In the genomic region with DNA sequence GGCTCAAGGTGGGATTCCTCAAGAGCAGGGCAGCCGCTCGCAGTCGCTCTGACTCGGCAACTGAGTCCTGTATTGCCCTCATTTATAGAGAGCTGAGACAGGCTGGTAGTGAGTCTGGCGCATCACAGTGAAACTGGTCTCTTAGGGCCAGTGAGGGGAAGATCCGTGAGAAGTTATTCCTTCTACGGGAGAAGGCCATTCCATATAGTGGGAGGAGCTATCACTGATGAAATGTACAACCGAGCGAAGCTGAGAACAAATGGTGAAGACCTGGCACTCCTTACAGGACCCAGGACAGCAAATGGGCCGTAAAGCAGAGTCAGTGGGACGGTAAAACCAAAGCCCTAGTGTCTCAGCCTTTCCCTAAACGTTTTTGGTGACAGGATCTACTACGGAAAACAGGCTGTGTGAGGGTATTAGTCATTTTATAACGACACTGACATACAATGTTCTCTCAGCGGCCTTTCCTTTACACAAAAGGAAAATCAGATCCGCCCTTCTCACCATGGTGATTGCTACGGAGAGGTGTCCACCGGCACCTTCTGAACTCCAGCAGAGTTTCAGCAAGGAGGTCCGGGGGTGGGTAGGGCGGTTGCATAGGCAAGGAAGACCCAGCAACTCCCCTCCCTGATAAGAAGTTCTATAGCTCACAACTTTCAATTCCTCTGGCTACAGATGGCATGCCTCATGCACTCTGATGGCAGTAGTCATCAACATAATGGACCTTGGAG, we compare ENCODE assay signal across 23 mouse cellular contexts.
DNase-seq lines count a peak whose midpoint lies in the region; ATAC-seq lines count a peak whose summit lies in the region.
"Had no signal": no experiment of that assay in that cellular context is flagged by ENCODE, and none has a peak within 500 bp of the region (broad histone marks: within the 10 kb centered on the region; RNA-seq: fewer than 3 reads in every experiment).

No protein-coding gene starts in this region.

- H3K27me3 ChIP-seq in intestine, embryonic 14.5 days (replicated peaks; ENCODE audit: control insufficient read depth, insufficient read depth, low read length) = 0 out of 2 replicates have a peak, but pooled peaks cover 3% of the 10 kb centered on the region
- no peaks in the 10 kb centered on the region for H3K27me3 ChIP-seq in intestine, embryonic 16.5 days (replicated peaks; ENCODE audit: control insufficient read depth, insufficient read depth, low read length)
- H3K27me3 ChIP-seq in midbrain, embryonic 11.5 days (ENCODE audit: control insufficient read depth, insufficient read depth, low read length) = peaks cover 55% of the 10 kb centered on the region
- 0 out of 2 replicates have a peak, but pooled peaks cover 14% of the 10 kb centered on the region for H3K27me3 ChIP-seq in midbrain, embryonic 15.5 days (replicated peaks)
- peaks cover 16% of the 10 kb centered on the region for H3K27me3 ChIP-seq in limb, embryonic 12.5 days
- H3K27me3 ChIP-seq: limb, embryonic 15.5 days; megakaryocyte, embryonic 14.5 days had no signal

- no peaks in the 10 kb centered on the region for H3K9me3 ChIP-seq in intestine, embryonic 14.5 days (ENCODE audit: control insufficient read depth, low read length)
- no peaks in the 10 kb centered on the region for H3K9me3 ChIP-seq in intestine, embryonic 16.5 days (ENCODE audit: control insufficient read depth, low read length)
- no peaks in the 10 kb centered on the region for H3K9me3 ChIP-seq in midbrain, embryonic 11.5 days (ENCODE audit: control insufficient read depth, low read length)
- no peaks in the 10 kb centered on the region for H3K9me3 ChIP-seq in midbrain, embryonic 15.5 days
- no peaks in the 10 kb centered on the region for H3K9me3 ChIP-seq in limb, embryonic 12.5 days
- H3K9me3 ChIP-seq: forebrain, embryonic 10.5 days; hindbrain, embryonic 12.5 days; limb, embryonic 15.5 days; megakaryocyte, embryonic 14.5 days had no signal

- H3K4me3 ChIP-seq in intestine, embryonic 14.5 days (ENCODE audit: low read depth, low read length) = no peak overlapping the region
- H3K4me3 ChIP-seq in intestine, embryonic 16.5 days (ENCODE audit: low read length) = no peak overlapping the region
- no peak overlapping the region for H3K4me3 ChIP-seq in midbrain, embryonic 11.5 days (ENCODE audit: low read depth, low read length)
- no peak overlapping the region for H3K4me3 ChIP-seq in midbrain, embryonic 15.5 days
- peak overlapping the region; percentile 7; the same call in 1 of the 2 replicates for H3K4me3 ChIP-seq in limb, embryonic 12.5 days (replicated peaks)
- H3K4me3 ChIP-seq: forebrain, embryonic 10.5 days; hindbrain, embryonic 12.5 days; layer of hippocampus, adult 2 months; limb, embryonic 15.5 days; megakaryocyte, embryonic 14.5 days; myocyte had no signal

- peak overlapping the region; percentile 1 for H3K4me2 ChIP-seq in intestine, embryonic 14.5 days (ENCODE audit: low read length)
- H3K4me2 ChIP-seq in intestine, embryonic 16.5 days (ENCODE audit: low read depth, low read length) = no peak overlapping the region
- no peak overlapping the region for H3K4me2 ChIP-seq in midbrain, embryonic 11.5 days
- no peak overlapping the region for H3K4me2 ChIP-seq in midbrain, embryonic 15.5 days
- H3K4me2 ChIP-seq in limb, embryonic 12.5 days = peak overlapping the region; percentile 47
- H3K4me2 ChIP-seq: hindbrain, embryonic 12.5 days; limb, embryonic 15.5 days; lung, embryonic 14.5 days had no signal

- H3K9ac ChIP-seq in intestine, embryonic 14.5 days (ENCODE audit: low read length) = no peak overlapping the region
- H3K9ac ChIP-seq in intestine, embryonic 16.5 days (ENCODE audit: low read depth, low read length) = no peak overlapping the region
- H3K9ac ChIP-seq in midbrain, embryonic 11.5 days (ENCODE audit: low read length) = no peak overlapping the region
- no peak overlapping the region for H3K9ac ChIP-seq in midbrain, embryonic 15.5 days
- H3K9ac ChIP-seq in limb, embryonic 12.5 days (replicated peaks) = no peak overlapping the region
- H3K9ac ChIP-seq: hindbrain, embryonic 12.5 days; limb, embryonic 15.5 days; liver, embryonic 14.5 days; lung, embryonic 14.5 days had no signal

- no peak for DNase-seq in intestine, embryonic 14.5 days (ENCODE audit: low spot score)
- peak; percentile 75 for DNase-seq in midbrain, embryonic 11.5 days (ENCODE audit: low spot score, missing footprints)
- peak; percentile 21 for DNase-seq in retina, embryonic 14.5 days (ENCODE audit: low spot score)
- DNase-seq in cerebellum, adult 8-10 months = no peak
- DNase-seq: adrenal gland, adult 8-10 months; cerebellum, adult 9-10 months; gastrocnemius, postnatal 14 days; kidney, postnatal 10 days; lung, embryonic 14.5 days; lung, postnatal 36 days had no signal

- 0 out of 2 replicates have a peak, but pooled peaks cover 9% of the 10 kb centered on the region for H3K4me1 ChIP-seq in intestine, embryonic 14.5 days (replicated peaks; ENCODE audit: control insufficient read depth, insufficient read depth, low read length)
- peaks cover 4% of the 10 kb centered on the region for H3K4me1 ChIP-seq in intestine, embryonic 16.5 days (ENCODE audit: control insufficient read depth, insufficient read depth, low read length)
- peaks cover 3% of the 10 kb centered on the region; the same call in 1 of the 2 replicates for H3K4me1 ChIP-seq in midbrain, embryonic 11.5 days (ENCODE audit: control insufficient read depth, insufficient read depth, low read length)
- no peaks in the 10 kb centered on the region for H3K4me1 ChIP-seq in midbrain, embryonic 15.5 days
- peaks cover 29% of the 10 kb centered on the region for H3K4me1 ChIP-seq in limb, embryonic 12.5 days (replicated peaks)

- H3K27ac ChIP-seq in intestine, embryonic 14.5 days (ENCODE audit: low read depth) = no peak overlapping the region
- no peak overlapping the region for H3K27ac ChIP-seq in intestine, embryonic 16.5 days (ENCODE audit: low read length)
- H3K27ac ChIP-seq in midbrain, embryonic 11.5 days (ENCODE audit: low read depth, low read length) = no peak overlapping the region
- H3K27ac ChIP-seq in midbrain, embryonic 15.5 days = no peak overlapping the region
- no peak overlapping the region for H3K27ac ChIP-seq in limb, embryonic 12.5 days
- H3K27ac ChIP-seq: forebrain, embryonic 10.5 days; hindbrain, embryonic 12.5 days; layer of hippocampus, adult 2 months; limb, embryonic 15.5 days; liver, embryonic 14.5 days had no signal

- no peak for ATAC-seq in intestine, embryonic 14.5 days (replicated peaks; ENCODE audit: low FRiP score, low TSS enrichment, low read depth)
- no peak for ATAC-seq in intestine, embryonic 16.5 days
- no peak for ATAC-seq in midbrain, embryonic 11.5 days (ENCODE audit: low FRiP score)
- no peak for ATAC-seq in midbrain, embryonic 15.5 days (replicated peaks)
- ATAC-seq in limb, embryonic 12.5 days (ENCODE audit: insufficient number of reproducible peaks, insufficient read depth, low FRiP score, low TSS enrichment, low read depth) = no peak
- ATAC-seq in granulocyte monocyte progenitor cell, adult 5-6 weeks (replicated peaks; ENCODE audit: poor library complexity, severe bottlenecking) = no peak
- ATAC-seq: forebrain, embryonic 16.5 days; midbrain, embryonic 16.5 days had no signal

- no peaks in the 10 kb centered on the region for H3K36me3 ChIP-seq in intestine, embryonic 14.5 days (ENCODE audit: control insufficient read depth, insufficient read depth, low read length)
- no peaks in the 10 kb centered on the region for H3K36me3 ChIP-seq in intestine, embryonic 16.5 days (ENCODE audit: control insufficient read depth, insufficient read depth, low read length)
- no peaks in the 10 kb centered on the region for H3K36me3 ChIP-seq in midbrain, embryonic 11.5 days (ENCODE audit: control insufficient read depth, insufficient read depth, low read length)
- H3K36me3 ChIP-seq in midbrain, embryonic 15.5 days (replicated peaks) = no peaks in the 10 kb centered on the region
- H3K36me3 ChIP-seq in limb, embryonic 12.5 days = no peaks in the 10 kb centered on the region
- H3K36me3 ChIP-seq: forebrain, embryonic 10.5 days; hindbrain, embryonic 12.5 days; limb, embryonic 15.5 days had no signal

- 43% methylated on average over 20 of the region's 20 CpGs for WGBS in intestine, embryonic 14.5 days
- 50% methylated on average over 20 of the region's 20 CpGs for WGBS in intestine, embryonic 16.5 days
- 77% methylated on average over 20 of the region's 20 CpGs for WGBS in midbrain, embryonic 11.5 days
- WGBS in midbrain, embryonic 15.5 days = 70% methylated on average over 20 of the region's 20 CpGs
- 28% methylated on average over 20 of the region's 20 CpGs for WGBS in limb, embryonic 12.5 days

Comparison
In these comparisons a context has a peak if more than half of its experiments do, and no peak if none do; other contexts are left out.
1. H3K4me2 ChIP-seq: peak in intestine, embryonic 14.5 days (single experiment) and limb, embryonic 12.5 days (single experiment); none in intestine, embryonic 16.5 days (single experiment), midbrain, embryonic 11.5 days (single experiment) and midbrain, embryonic 15.5 days (single experiment).
2. DNase-seq: peak in midbrain, embryonic 11.5 days (single experiment) and retina, embryonic 14.5 days (single experiment); none in intestine, embryonic 14.5 days (single experiment) and cerebellum, adult 8-10 months (single experiment).